Mouse (Mus musculus): Measurements from ENCODE around the gene Pla2g5. TPM values are rescaled to one million over a fixed set of nuclear protein-coding genes. Genes with fewer than 3 reads are reported as not detected.
"Not testable (repeated sequence)": the region's sequence is repeated elsewhere in the genome, so short reads cannot be mapped to it uniquely, and the experiment has no call there.

The Pla2g5 gene
- total RNA-seq, 2 experiments from 2014 or later: 0.86 to 1.4 TPM

DNA sequence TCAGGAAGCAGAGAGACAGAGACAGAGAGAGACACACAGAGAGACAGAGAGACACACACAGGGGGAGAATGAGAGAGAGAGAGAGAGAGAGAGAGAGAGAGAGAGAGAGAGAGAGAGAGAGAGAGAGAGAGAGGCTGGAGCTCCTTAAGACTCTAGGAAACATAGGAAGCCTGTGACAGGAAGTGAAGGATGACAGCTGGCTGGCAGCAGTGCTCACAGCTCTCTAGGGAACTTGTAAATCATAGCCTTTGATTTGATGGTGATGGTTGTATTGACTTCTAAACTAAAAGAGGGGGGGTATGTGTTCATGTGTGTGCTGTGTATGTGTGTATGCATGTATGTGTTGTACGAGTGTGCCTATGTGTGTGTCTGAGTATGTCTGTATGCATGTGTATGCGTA lies 12.7 kb upstream of the Pla2g5 start:
- no peak for DNase-seq (ENCODE audit: low spot score in 2 of 2)
- TF ChIP-seq CTCF (conservative IDR thresholded peaks at IDR 0.05): no peak
- H3K4me3 ChIP-seq: no peak overlapping the region
- H3K27ac ChIP-seq: no peak overlapping the region

DNA sequence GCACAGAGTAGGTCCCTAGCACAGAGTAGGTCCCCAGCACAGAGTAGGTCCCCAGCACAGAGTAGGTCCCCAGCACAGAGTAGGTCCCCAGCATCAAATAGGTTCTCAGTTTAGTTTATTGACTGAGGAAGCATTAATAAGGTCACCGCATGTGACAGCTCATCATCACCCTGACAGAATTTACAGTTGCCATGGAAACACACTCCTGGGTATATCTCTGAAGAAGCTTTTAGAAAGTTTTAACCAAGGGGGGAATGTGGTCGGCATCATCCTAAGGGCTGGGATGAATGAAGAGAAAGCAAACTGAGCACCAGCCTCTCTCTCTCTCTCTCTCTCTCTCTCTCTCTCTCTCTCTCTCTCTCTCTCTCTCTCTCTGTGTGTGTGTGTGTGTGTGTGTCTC lies 12.0 kb upstream of the Pla2g5 start:
- DNase-seq (ENCODE audit: low spot score in 2 of 2); H3K27ac ChIP-seq; H3K4me3 ChIP-seq: not testable (repeated sequence)

DNA sequence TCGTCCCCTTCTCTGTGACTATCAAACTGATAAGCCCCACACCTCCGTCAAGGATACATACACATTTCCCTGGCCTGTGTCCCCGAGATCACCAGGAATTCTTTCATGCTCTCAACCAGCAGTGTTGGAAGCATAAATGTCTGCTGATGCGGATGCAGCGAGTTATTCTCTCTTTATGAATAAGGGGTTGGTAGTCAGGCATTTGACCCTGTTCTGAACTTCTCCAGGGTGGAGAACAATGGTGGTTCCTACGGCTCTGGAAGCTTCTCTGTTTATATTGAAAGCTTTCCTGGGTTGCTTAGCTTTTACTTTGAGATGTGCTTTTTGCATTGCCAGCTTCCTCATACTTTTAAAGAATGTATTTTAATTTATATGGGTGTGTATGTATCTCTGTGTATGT lies 10.6 kb upstream of the Pla2g5 start, which contains the start of gene Gm13030:
TSS of gene Gm13030 (minus strand) at position 101 of the 400 bp plus-strand sequence.
- DNase-seq (ENCODE audit: low spot score in 2 of 2): no peak
- no peak for TF ChIP-seq CTCF (conservative IDR thresholded peaks at IDR 0.05)
- Histone ChIP-seq H3K4me3 (no peak within 1 kb of the TSS), H3K27ac (no peak within 1 kb of the TSS)

DNA sequence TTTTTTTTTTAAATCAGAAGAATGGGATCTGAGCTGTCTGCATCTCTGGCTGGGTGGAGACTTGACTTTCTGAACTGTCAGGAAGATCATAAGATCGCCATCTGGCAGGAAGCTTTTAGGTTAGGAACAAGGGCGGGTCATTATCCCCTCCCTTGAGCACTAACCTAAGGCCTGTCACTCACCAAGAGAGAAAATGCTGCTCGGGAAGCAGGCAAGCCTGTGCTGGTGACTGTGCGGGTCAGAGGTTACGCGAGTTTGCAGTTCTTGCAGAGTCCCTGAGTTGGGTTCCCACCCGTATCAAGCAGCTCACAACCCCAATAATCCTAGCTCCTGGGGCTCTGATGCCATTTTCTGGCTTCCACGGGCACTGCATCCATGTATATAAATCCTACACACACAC lies 5.4 kb upstream of the Pla2g5 start:
- H3K4me3 ChIP-seq: no peak overlapping the region
- H3K27ac ChIP-seq: no peak overlapping the region
- TF ChIP-seq CTCF (conservative IDR thresholded peaks at IDR 0.05): no peak
- no peak for DNase-seq (ENCODE audit: low spot score in 2 of 2)

DNA sequence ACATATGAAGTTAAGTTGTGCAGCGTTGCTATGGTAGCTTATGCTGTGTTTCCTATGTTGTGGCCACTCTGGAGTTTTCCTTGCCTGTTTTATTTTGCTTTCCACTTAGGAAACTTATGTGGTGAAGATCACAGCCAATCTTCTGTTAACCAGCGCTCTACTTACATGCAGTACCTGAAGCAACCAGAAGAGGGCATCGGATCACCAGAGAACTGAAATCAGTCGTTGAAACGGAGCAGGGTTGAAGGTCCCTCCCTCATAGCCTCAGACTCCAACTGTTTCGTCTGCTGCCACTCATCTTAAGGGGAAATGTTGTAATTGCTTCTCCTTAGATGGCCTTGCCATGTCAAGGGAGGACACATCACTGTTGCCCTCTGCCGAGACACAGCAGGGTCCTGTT lies 3.1 kb upstream of the Pla2g5 start:
- peak; percentile 60 to 83 for DNase-seq (ENCODE audit: low spot score in 2 of 2)
- no peak overlapping the region for H3K27ac ChIP-seq
- no peak overlapping the region for H3K4me3 ChIP-seq
- TF ChIP-seq CTCF (conservative IDR thresholded peaks at IDR 0.05): peak; percentile 94

DNA sequence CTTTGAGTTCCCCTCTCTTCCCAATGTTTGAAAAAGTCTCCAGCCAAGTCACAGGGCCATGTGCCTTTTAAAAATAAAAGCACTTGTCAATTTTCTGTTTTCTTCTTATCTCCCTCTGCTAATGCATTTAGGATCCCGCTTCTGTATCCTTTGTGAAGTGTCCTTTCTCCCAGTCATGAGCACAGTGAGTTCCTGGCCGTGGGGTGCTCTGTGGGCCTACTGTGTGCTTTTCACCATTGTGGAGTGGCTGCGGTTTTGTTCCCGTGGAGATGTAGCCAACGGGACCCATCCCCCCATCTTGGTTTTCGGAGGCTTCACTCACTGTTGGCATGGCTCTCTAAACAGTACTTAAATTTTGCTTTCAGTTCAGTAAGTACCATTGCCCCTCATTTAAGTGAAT lies 2.7 kb upstream of the Pla2g5 start:
- no peak for TF ChIP-seq CTCF (conservative IDR thresholded peaks at IDR 0.05)
- Histone ChIP-seq H3K27ac (no peak overlapping the region), H3K4me3 (no peak overlapping the region)
- no peak for DNase-seq (ENCODE audit: low spot score in 2 of 2)

DNA sequence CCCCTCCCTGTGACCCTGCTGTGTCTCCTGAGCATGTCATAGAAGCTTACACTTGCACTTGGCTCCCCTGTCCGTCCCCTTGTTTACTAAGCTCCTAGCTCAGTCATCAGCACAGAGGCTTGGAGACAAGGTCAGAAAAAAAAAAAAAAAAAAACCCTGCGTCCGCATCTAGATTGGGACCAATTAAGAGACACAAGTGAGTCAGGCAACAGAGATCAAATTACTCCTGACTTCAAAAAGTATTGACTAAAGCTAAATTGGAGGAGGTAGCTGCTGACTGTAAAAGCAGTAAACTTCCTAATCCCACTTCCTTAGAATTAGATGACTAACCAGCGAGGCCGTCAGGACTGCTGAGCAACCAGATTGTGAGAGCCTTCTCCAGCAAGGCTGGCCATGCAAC lies 1.8 kb upstream of the Pla2g5 start:
- Histone ChIP-seq H3K27ac (no peak overlapping the region), H3K4me3 (no peak overlapping the region)
- DNase-seq (ENCODE audit: low spot score in 2 of 2): no peak
- no peak for TF ChIP-seq CTCF (conservative IDR thresholded peaks at IDR 0.05)

DNA sequence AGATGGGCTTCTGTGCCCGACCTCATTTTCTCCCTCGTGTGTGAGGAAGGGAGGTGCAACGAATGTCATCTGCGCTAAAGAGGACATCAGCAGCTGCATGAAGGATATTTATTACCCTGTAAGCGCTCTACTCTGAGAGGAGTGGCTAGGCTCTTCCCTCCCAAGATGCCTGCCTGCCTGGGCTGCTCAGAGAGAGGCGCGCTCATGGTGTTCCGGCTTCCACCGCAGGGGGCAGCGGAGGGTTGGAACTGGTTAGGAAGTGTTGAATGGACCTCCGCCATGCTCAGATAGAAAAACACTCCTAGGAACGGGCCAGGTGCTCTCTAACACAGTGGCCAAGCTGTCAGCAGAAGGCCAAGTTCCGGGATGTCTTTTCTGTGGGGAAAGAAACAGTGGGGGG lies 3.6 kb downstream of the Pla2g5 start:
- peak; percentile 74 for TF ChIP-seq CTCF (conservative IDR thresholded peaks at IDR 0.05)
- Histone ChIP-seq H3K4me3 (peak overlapping the region; percentile 22; the same call in 1 of the 2 replicates), H3K27ac (no peak overlapping the region)
- peak; percentile 72 to 73 for DNase-seq (ENCODE audit: low spot score in 2 of 2)

DNA sequence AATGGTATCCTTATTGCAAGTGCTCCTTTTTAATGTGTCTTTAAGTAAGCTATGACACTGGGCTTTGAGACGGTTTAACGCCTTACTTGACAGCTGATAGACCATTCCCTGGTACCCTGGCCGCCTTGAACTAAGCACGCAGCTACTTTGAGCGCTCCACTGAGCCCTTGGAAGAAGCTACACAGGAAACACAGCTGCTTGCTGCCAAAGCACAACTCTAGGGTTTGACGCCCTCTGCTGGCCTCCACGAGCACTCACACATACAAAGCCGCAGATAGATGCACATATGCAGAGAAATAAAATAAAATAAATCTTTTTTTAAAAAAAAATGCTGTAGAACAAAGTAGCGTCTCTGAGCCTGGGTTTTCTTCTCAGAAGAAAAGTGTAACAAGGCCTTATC lies 4.0 kb downstream of the Pla2g5 start:
- peak; percentile 27; the same call in 1 of the 2 replicates for TF ChIP-seq CTCF (conservative IDR thresholded peaks at IDR 0.05)
- DNase-seq (ENCODE audit: low spot score in 2 of 2): no peak
- Histone ChIP-seq H3K4me3 (peak overlapping the region; percentile 22; the same call in 1 of the 2 replicates), H3K27ac (no peak overlapping the region)

DNA sequence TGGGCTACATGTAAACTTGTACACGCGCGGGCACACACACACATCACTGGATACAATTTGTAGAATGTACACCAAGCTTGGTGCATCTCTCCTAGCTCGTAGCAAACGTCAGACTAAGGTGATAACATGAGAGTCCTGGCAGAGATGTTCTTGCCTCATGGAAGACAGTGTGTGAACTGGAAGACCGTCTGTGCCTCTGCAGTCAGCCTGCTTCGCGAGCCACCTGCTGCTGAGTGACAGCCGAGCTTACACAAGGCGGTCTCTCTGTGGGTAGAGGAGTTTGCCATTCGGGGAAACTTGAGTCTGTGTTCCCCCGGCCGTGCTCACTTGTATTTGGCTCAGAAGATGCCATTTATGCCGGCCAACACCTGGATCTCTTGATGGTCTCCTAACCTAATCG lies 4.8 kb downstream of the Pla2g5 start:
- Histone ChIP-seq H3K27ac (no peak overlapping the region), H3K4me3 (no peak overlapping the region)
- DNase-seq (ENCODE audit: low spot score in 2 of 2): peak; percentile 46 to 51
- TF ChIP-seq CTCF (conservative IDR thresholded peaks at IDR 0.05): no peak

DNA sequence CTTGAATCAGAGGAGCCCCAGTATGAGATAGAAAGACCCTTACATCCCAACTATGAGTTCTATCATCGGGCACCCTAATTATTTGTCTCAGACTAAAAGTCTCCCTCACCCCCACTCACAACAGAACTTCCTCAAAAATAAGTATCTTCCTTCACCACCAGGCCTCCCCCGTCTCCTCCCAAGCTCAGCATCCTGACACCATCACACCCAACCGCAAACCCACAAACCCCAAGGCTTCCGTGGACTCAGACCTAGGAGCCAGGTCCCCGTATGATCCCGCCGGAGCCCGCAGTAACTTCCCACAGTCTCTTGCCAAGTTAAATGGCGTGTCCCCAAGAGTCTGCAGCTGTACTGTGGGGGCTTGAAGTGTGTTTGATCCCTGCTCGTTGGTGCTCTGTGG lies 5.7 kb downstream of the Pla2g5 start:
- Histone ChIP-seq H3K27ac (no peak overlapping the region), H3K4me3 (no peak overlapping the region)
- DNase-seq (ENCODE audit: low spot score in 2 of 2): no peak
- no peak for TF ChIP-seq CTCF (conservative IDR thresholded peaks at IDR 0.05)

DNA sequence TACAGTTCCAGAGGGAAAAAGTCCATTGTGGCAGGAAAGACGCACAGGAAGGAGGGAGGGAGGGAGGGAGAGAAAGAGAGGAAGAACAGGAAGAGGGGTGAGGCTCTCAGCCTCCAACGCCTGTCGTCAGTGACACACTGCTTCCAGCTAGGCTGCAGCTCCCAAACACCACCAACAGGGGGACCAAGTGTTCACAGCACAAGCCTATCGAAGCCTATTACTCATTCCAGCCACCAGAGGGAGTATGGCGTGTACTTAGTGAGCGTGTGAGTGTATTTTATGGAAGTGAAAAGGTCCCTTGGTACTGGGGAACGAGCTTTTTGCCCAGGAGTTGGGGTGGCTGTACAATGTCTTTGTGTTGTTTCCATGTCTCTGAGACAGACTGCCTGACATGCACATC lies 6.8 kb downstream of the Pla2g5 start:
- peak; percentile 92 for TF ChIP-seq CTCF (conservative IDR thresholded peaks at IDR 0.05)
- peak; percentile 66 to 78 for DNase-seq (ENCODE audit: low spot score in 2 of 2)
- Histone ChIP-seq H3K4me3 (no peak overlapping the region), H3K27ac (no peak overlapping the region)

DNA sequence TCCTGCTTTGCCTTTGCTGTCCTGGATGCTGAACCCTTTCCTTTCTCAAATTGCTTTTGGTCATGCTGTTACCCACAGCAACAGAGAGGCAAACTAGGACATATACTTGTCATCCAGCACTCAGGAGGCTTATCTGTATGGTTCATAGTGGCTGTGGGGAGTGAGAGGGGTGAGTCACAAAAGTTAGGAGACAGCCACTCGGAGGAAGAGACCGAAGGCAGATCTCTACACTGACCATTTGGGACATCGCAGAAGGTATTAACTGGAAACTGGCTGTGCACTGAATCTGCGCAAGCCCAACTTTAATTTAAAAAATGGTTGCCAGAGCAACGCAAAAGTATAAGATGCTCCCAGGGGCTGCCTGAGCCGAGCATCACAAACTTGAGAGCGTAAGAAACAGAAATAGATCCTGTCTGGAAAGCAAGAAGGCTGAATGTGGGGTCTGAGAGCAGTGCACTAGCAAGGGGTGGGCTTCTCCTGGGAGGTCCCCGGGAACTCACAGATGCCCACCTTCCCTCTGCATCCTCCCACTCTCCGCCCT lies 8.1 kb downstream of the Pla2g5 start:
- DNase-seq (ENCODE audit: low spot score in 2 of 2): no peak
- no peak overlapping the region for H3K27ac ChIP-seq
- no peak for TF ChIP-seq CTCF (conservative IDR thresholded peaks at IDR 0.05)
- no peak overlapping the region for H3K4me3 ChIP-seq

DNA sequence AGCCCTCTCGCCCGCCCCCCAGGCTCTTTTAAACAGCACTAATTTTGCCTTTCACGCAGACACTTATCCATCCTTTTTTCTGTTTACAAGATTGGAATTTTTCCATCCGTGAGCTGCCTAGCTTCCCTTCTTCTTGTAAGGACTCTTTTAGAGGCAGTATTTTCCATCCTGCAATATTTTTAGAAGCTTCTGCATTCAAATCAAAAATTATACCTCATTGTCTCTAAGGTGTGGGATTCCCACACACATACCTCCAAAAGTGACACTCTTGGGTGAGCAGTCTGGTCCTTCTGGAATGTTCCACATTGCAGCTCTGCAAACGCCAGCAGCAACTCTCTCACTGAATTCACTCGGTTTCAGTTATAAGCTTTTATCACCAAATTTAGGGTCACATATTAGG lies 10.3 kb downstream of the Pla2g5 start:
- H3K27ac ChIP-seq: no peak overlapping the region
- H3K4me3 ChIP-seq: no peak overlapping the region
- no peak for DNase-seq (ENCODE audit: low spot score in 2 of 2)
- no peak for TF ChIP-seq CTCF (conservative IDR thresholded peaks at IDR 0.05)

DNA sequence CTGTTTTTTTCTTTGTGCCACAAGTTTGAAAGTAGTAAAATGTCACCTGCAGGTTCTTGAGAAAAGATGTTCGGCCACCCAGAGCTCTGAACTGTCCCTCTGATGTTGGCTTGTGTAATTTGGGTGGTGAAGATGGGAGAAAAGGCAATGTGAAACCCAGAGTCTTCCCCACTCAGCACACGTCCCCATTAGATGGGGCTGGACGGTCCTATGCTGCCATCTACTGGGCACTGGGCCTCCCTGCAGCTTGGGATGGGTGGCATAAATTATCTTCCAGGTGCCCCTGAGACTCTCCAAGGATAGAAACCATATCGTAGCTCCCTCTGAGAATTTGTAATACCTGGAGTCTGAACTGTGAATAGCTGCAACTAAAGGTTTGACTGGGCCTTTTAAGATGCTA lies 11.8 kb downstream of the Pla2g5 start:
- peak; percentile 73 to 90 for DNase-seq (ENCODE audit: low spot score in 2 of 2)
- Histone ChIP-seq H3K4me3 (no peak overlapping the region), H3K27ac (no peak overlapping the region)
- peak; percentile 100 for TF ChIP-seq CTCF (conservative IDR thresholded peaks at IDR 0.05)

Data from layer of hippocampus, adult 2 months (tissue).